In genomic region chr5:65561125-65561893, GRCm38 (mm10) we compare ENCODE assay signal across 10 mouse cellular contexts. TPM values are rescaled to one million over a fixed set of nuclear protein-coding genes. Genes with fewer than 3 reads are reported as not detected.
A peak's percentile ranks its signal among the peaks of the same experiment; 100 is the strongest.
DNase-seq lines count a peak whose midpoint lies in the region; ATAC-seq lines count a peak whose summit lies in the region.
"Had no signal": no experiment of that assay in that cellular context is flagged by ENCODE, and none has a peak within 500 bp of the region (broad histone marks: within the 10 kb centered on the region; RNA-seq: fewer than 3 reads in every experiment).

No protein-coding gene starts in this region.

- H3K4me1 ChIP-seq in heart, embryonic 10.5 days = peaks cover 20% of the 10 kb centered on the region
- peaks cover 9% of the 10 kb centered on the region; the same call in 1 of the 2 replicates for H3K4me1 ChIP-seq in hindbrain, embryonic 15.5 days (replicated peaks)

- no peak overlapping the region for H3K4me3 ChIP-seq in heart, embryonic 10.5 days
- H3K4me3 ChIP-seq in hindbrain, embryonic 15.5 days = no peak overlapping the region

- no peaks in the 10 kb centered on the region for H3K9me3 ChIP-seq in heart, embryonic 10.5 days
- no peaks in the 10 kb centered on the region for H3K9me3 ChIP-seq in hindbrain, embryonic 15.5 days
- H3K9me3 ChIP-seq: G1E had no signal

- H3K4me2 ChIP-seq in hindbrain, embryonic 15.5 days = no peak overlapping the region

- H3K27me3 ChIP-seq in heart, embryonic 10.5 days (ENCODE audit: insufficient read depth, poor library complexity, severe bottlenecking) = no peaks in the 10 kb centered on the region
- H3K27me3 ChIP-seq in hindbrain, embryonic 15.5 days = no peaks in the 10 kb centered on the region

- H3K27ac ChIP-seq in heart, embryonic 10.5 days = no peak overlapping the region
- no peak overlapping the region for H3K27ac ChIP-seq in hindbrain, embryonic 15.5 days (replicated peaks)

- ATAC-seq in hindbrain, embryonic 15.5 days (ENCODE audit: low FRiP score, low read depth) = peak; percentile 59; the same call in 1 of the 2 replicates

- H3K9ac ChIP-seq in hindbrain, embryonic 15.5 days = no peak overlapping the region

- no peaks in the 10 kb centered on the region for H3K36me3 ChIP-seq in heart, embryonic 10.5 days
- no peaks in the 10 kb centered on the region for H3K36me3 ChIP-seq in hindbrain, embryonic 15.5 days

- 36% methylated on average over 20 of the region's 20 CpGs for WGBS in heart, embryonic 10.5 days
- WGBS in hindbrain, embryonic 15.5 days = 20% methylated on average over 19 of the region's 20 CpGs

- DNase-seq in heart, embryonic 10.5 days (ENCODE audit: low spot score) = peak; percentile 79
- DNase-seq in heart, adult 9 months (ENCODE audit: low spot score in 2 of 2) = no peak
- peak; percentile 2 to 6 for DNase-seq in spleen, postnatal 36 days (ENCODE audit: low spot score in 2 of 2)
- no peak for DNase-seq in spleen, adult 12 weeks (ENCODE audit: low spot score)
- DNase-seq in right cerebral cortex, postnatal 36 days (ENCODE audit: low spot score in 2 of 2) = no peak
- DNase-seq in layer of hippocampus, adult 11-12 months (ENCODE audit: low spot score) = no peak
- no peak for DNase-seq in yolk sac, embryonic 10.5 days (ENCODE audit: low spot score)
- DNase-seq: thymus, adult 2 months had no signal

RNA-seq across cellular contexts. Expression of gene Ube2k, which starts 24.3 kb away (rescaled TPM):
- polyA plus RNA-seq in heart, embryonic 10.5 days (2016; fragmentation: Nextera tagmentation; extraction: Ambion mirVana) = 170 and 199 TPM in 2 replicates
- polyA plus RNA-seq in hindbrain, embryonic 15.5 days (2015; fragmentation: Nextera tagmentation; extraction: Ambion mirVana) = 198 and 201 TPM in 2 replicates

RNA-seq across cellular contexts. Expression of gene Smim14, which starts 24.3 kb away (rescaled TPM):
- polyA plus RNA-seq in heart, embryonic 10.5 days (2016; fragmentation: Nextera tagmentation; extraction: Ambion mirVana) = 99.0 and 106 TPM in 2 replicates
- 181 and 209 TPM in 2 replicates for polyA plus RNA-seq in hindbrain, embryonic 15.5 days (2015; fragmentation: Nextera tagmentation; extraction: Ambion mirVana)

Comparison
In these comparisons a context has a peak if more than half of its experiments do, and no peak if none do; other contexts are left out.
1. DNase-seq: peak in heart, embryonic 10.5 days (single experiment) and spleen, postnatal 36 days (2 of 2); none in heart, adult 9 months (0 of 2), spleen, adult 12 weeks (single experiment), right cerebral cortex, postnatal 36 days (0 of 2), layer of hippocampus, adult 11-12 months (single experiment) and yolk sac, embryonic 10.5 days (single experiment).